Comparison of ENCODE assay signal across 8 mouse cellular contexts in the genomic region with DNA sequence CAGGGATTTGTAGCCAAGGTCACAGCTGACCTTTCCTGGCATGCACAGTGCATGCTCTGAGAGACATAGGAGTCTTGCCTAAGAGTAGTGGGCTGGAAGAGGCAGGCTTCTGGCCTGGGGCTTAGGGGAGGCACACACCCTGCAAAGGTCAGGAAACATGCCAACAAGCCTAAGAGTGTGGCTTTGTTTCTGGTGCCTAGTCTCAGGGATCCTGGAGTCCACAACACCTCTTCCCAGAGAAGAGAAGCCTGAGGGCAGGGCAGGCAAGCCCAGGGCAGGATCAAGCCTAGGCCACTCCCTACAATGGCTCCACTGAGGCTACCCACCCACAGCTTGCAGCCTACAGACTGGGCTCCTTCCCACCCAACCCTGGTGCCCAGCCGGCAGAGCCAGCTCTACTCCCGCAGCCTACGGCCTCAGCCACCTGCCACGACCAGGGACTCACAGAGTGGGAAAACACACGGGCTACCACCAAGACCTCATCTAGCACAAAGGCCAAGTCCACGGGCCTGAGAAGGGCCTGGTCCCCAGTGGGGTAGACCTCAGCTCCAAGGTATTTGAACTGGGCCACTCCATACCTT. TPM values are rescaled to one million over a fixed set of nuclear protein-coding genes. Genes with fewer than 3 reads are reported as not detected.
A peak's percentile ranks its signal among the peaks of the same experiment; 100 is the strongest.
DNase-seq lines count a peak whose midpoint lies in the region; ATAC-seq and TF ChIP-seq lines count a peak whose summit lies in the region.

No protein-coding gene starts in this region.

- H3K4me3 ChIP-seq in megakaryocyte, embryonic 14.5 days (replicated peaks): peak overlapping the region; percentile 98
- H3K4me3 ChIP-seq in bone marrow, adult 2 months (replicated peaks; ENCODE audit: control insufficient read depth, low read depth, low read length): peak overlapping the region; percentile 94
- peak overlapping the region; percentile 77 for H3K4me3 ChIP-seq in heart, embryonic 12.5 days
- H3K4me3 ChIP-seq in limb, embryonic 11.5 days (ENCODE audit: low read depth, low read length): peak overlapping the region; percentile 85
- H3K4me3 ChIP-seq in neural tube, embryonic 12.5 days: peak overlapping the region; percentile 77

- no peak for TF ChIP-seq CTCF in bone marrow, adult 2 months (IDR thresholded peaks at IDR 0.05; ENCODE audit: control insufficient read depth, insufficient read depth, low read length)

- WGBS in bone marrow, adult 2 months: 7% methylated on average over 6 of the region's 6 CpGs
- 39% methylated on average over 6 of the region's 6 CpGs for WGBS in heart, embryonic 12.5 days
- 61% methylated on average over 6 of the region's 6 CpGs for WGBS in limb, embryonic 11.5 days
- 75% methylated on average over 6 of the region's 6 CpGs for WGBS in neural tube, embryonic 12.5 days

- peak; percentile 56; the same call in 1 of the 2 replicates for TF ChIP-seq POLR2A in bone marrow, adult 2 months (IDR thresholded peaks at IDR 0.05; ENCODE audit: borderline replicate concordance, control insufficient read depth, low read depth, low read length)

- H3K4me1 ChIP-seq in megakaryocyte, embryonic 14.5 days: peaks cover 91% of the 10 kb centered on the region
- peaks cover 8% of the 10 kb centered on the region for H3K4me1 ChIP-seq in bone marrow, adult 2 months (ENCODE audit: control insufficient read depth, insufficient read depth, low read length)
- peaks cover 27% of the 10 kb centered on the region for H3K4me1 ChIP-seq in heart, embryonic 12.5 days (replicated peaks)
- peaks cover 9% of the 10 kb centered on the region for H3K4me1 ChIP-seq in limb, embryonic 11.5 days (ENCODE audit: control insufficient read depth, insufficient read depth, low read length)
- peaks cover 18% of the 10 kb centered on the region for H3K4me1 ChIP-seq in neural tube, embryonic 12.5 days

- peaks cover 54% of the 10 kb centered on the region for H3K36me3 ChIP-seq in megakaryocyte, embryonic 14.5 days (replicated peaks; ENCODE audit: low read length)
- peaks cover 40% of the 10 kb centered on the region for H3K36me3 ChIP-seq in heart, embryonic 12.5 days
- H3K36me3 ChIP-seq in limb, embryonic 11.5 days (ENCODE audit: control insufficient read depth, insufficient read depth, low read length): peaks cover 25% of the 10 kb centered on the region
- peaks cover 38% of the 10 kb centered on the region for H3K36me3 ChIP-seq in neural tube, embryonic 12.5 days

- H3K27me3 ChIP-seq in megakaryocyte, embryonic 14.5 days (replicated peaks): no peaks in the 10 kb centered on the region
- H3K27me3 ChIP-seq in heart, embryonic 12.5 days (replicated peaks): no peaks in the 10 kb centered on the region
- H3K27me3 ChIP-seq in limb, embryonic 11.5 days (ENCODE audit: control insufficient read depth, insufficient read depth, low read length): no peaks in the 10 kb centered on the region
- H3K27me3 ChIP-seq in neural tube, embryonic 12.5 days (replicated peaks): no peaks in the 10 kb centered on the region

- peak overlapping the region; percentile 93 for H3K4me2 ChIP-seq in heart, embryonic 12.5 days
- H3K4me2 ChIP-seq in limb, embryonic 11.5 days (ENCODE audit: low read depth, severe bottlenecking): peak overlapping the region; percentile 85
- H3K4me2 ChIP-seq in neural tube, embryonic 12.5 days (replicated peaks): peak overlapping the region; percentile 94

- no peak for DNase-seq in limb, embryonic 11.5 days (ENCODE audit: low spot score)
- DNase-seq in layer of hippocampus, postnatal 36 days: no peak
- no peak for DNase-seq in gastrocnemius, postnatal 10 days

- H3K9ac ChIP-seq in heart, embryonic 12.5 days: peak overlapping the region; percentile 86
- peak overlapping the region; percentile 82 for H3K9ac ChIP-seq in limb, embryonic 11.5 days (ENCODE audit: low read length)
- H3K9ac ChIP-seq in neural tube, embryonic 12.5 days: peak overlapping the region; percentile 76

- peak overlapping the region; percentile 93 for H3K27ac ChIP-seq in bone marrow, adult 2 months (ENCODE audit: control insufficient read depth, insufficient read depth, low read depth, low read length, poor library complexity)
- H3K27ac ChIP-seq in heart, embryonic 12.5 days (ENCODE audit: poor library complexity, severe bottlenecking): peak overlapping the region; percentile 74
- H3K27ac ChIP-seq in limb, embryonic 11.5 days (replicated peaks; ENCODE audit: low read depth, low read length): no peak overlapping the region
- no peak overlapping the region for H3K27ac ChIP-seq in neural tube, embryonic 12.5 days

- no peaks in the 10 kb centered on the region for H3K9me3 ChIP-seq in megakaryocyte, embryonic 14.5 days
- H3K9me3 ChIP-seq in heart, embryonic 12.5 days (replicated peaks): no peaks in the 10 kb centered on the region
- H3K9me3 ChIP-seq in limb, embryonic 11.5 days (ENCODE audit: control insufficient read depth, low read length): no peaks in the 10 kb centered on the region
- H3K9me3 ChIP-seq in neural tube, embryonic 12.5 days: no peaks in the 10 kb centered on the region

- no peak for ATAC-seq in megakaryocyte, adult 5-6 weeks (ENCODE audit: poor library complexity, severe bottlenecking)
- peak; percentile 23; the same call in 1 of the 2 replicates for ATAC-seq in heart, embryonic 12.5 days (ENCODE audit: insufficient number of reproducible peaks, low FRiP score)
- ATAC-seq in limb, embryonic 11.5 days (ENCODE audit: insufficient number of reproducible peaks, low FRiP score, low TSS enrichment, low read depth): peak; percentile 9; the same call in 1 of the 2 replicates
- ATAC-seq in neural tube, embryonic 12.5 days (ENCODE audit: low FRiP score, low read depth): no peak

RNA-seq across cellular contexts. Expression of a gene that starts 1.1 kb away (rescaled TPM):
- polyA plus RNA-seq in megakaryocyte, embryonic 14.5 days (2012; ENCODE audit: insufficient read depth, low replicate concordance): 432 and 816 TPM in 2 replicates
- total RNA-seq in megakaryocyte, adult 5-6 weeks (2015): 193 and 197 TPM in 2 replicates
- total RNA-seq in megakaryocyte, adult 5-6 weeks (2017): 218 and 236 TPM in 2 replicates
- polyA plus RNA-seq in bone marrow, adult 2 months (2011; ENCODE audit: insufficient read depth, insufficient read length, low replicate concordance, missing spikeins): 137 and 308 TPM in 2 replicates
- polyA plus RNA-seq in heart, embryonic 12.5 days (2016; fragmentation: Nextera tagmentation; extraction: Ambion mirVana): 431 and 436 TPM in 2 replicates
- 133 and 139 TPM in 2 replicates for polyA plus RNA-seq in limb, embryonic 11.5 days (2014; fragmentation: Nextera tagmentation; extraction: Ambion mirVana)
- 200 and 207 TPM in 2 replicates for polyA plus RNA-seq in neural tube, embryonic 12.5 days (2016; fragmentation: Nextera tagmentation; extraction: Ambion mirVana)
- 100 to 1,000 TPM; 289 to 292 TPM for total RNA-seq in layer of hippocampus, postnatal 36 days (2021)
- total RNA-seq in gastrocnemius, postnatal 10 days (2021): 100 to 1,000 TPM; 249 to 254 TPM

RNA-seq across cellular contexts. Expression of a gene that starts 4.2 kb away (rescaled TPM):
- 14.0 and 303 TPM in 2 replicates for polyA plus RNA-seq in megakaryocyte, embryonic 14.5 days (2012; ENCODE audit: insufficient read depth, low replicate concordance)
- not detected in 2 replicates for total RNA-seq in megakaryocyte, adult 5-6 weeks (2015)
- total RNA-seq in megakaryocyte, adult 5-6 weeks (2017): 24.9 and 36.8 TPM in 2 replicates
- polyA plus RNA-seq in bone marrow, adult 2 months (2011; ENCODE audit: insufficient read depth, insufficient read length, low replicate concordance, missing spikeins): not detected in 2 replicates
- polyA plus RNA-seq in heart, embryonic 12.5 days (2016; fragmentation: Nextera tagmentation; extraction: Ambion mirVana): 3.0 TPM in 1 of 2 replicates, not detected in the other
- polyA plus RNA-seq in limb, embryonic 11.5 days (2014; fragmentation: Nextera tagmentation; extraction: Ambion mirVana): 0.79 TPM in 1 of 2 replicates, not detected in the other
- polyA plus RNA-seq in neural tube, embryonic 12.5 days (2016; fragmentation: Nextera tagmentation; extraction: Ambion mirVana): 0.90 and 1.5 TPM in 2 replicates
- total RNA-seq in layer of hippocampus, postnatal 36 days (2021): not detected
- total RNA-seq in gastrocnemius, postnatal 10 days (2021): 1 to 10 TPM in 1 of 2 experiments, not detected in 1; 1.0 TPM

RNA-seq across cellular contexts. Expression of a gene that starts 13.2 kb away (rescaled TPM):
- polyA plus RNA-seq in megakaryocyte, embryonic 14.5 days (2012; ENCODE audit: insufficient read depth, low replicate concordance): 3.4 and 19.5 TPM in 2 replicates
- total RNA-seq in megakaryocyte, adult 5-6 weeks (2015): 2.1 and 3.6 TPM in 2 replicates
- 0.48 and 1.4 TPM in 2 replicates for total RNA-seq in megakaryocyte, adult 5-6 weeks (2017)
- polyA plus RNA-seq in bone marrow, adult 2 months (2011; ENCODE audit: insufficient read depth, insufficient read length, low replicate concordance, missing spikeins): 1.6 and 6.2 TPM in 2 replicates
- polyA plus RNA-seq in heart, embryonic 12.5 days (2016; fragmentation: Nextera tagmentation; extraction: Ambion mirVana): 5.4 and 7.4 TPM in 2 replicates
- polyA plus RNA-seq in limb, embryonic 11.5 days (2014; fragmentation: Nextera tagmentation; extraction: Ambion mirVana): 0.27 and 0.72 TPM in 2 replicates
- 0.47 and 1.2 TPM in 2 replicates for polyA plus RNA-seq in neural tube, embryonic 12.5 days (2016; fragmentation: Nextera tagmentation; extraction: Ambion mirVana)
- 10 to 100 TPM; 34.2 to 35.7 TPM for total RNA-seq in layer of hippocampus, postnatal 36 days (2021)
- total RNA-seq in gastrocnemius, postnatal 10 days (2021): 1 to 10 TPM; 3.3 to 4.8 TPM

RNA-seq across cellular contexts. Expression of a gene that starts 47.9 kb away (rescaled TPM):
- 3.4 TPM in 1 of 2 replicates, not detected in the other for polyA plus RNA-seq in megakaryocyte, embryonic 14.5 days (2012; ENCODE audit: insufficient read depth, low replicate concordance)
- total RNA-seq in megakaryocyte, adult 5-6 weeks (2015): 0.39 TPM in 1 of 2 replicates, not detected in the other
- not detected in 2 replicates for total RNA-seq in megakaryocyte, adult 5-6 weeks (2017)
- 2.5 TPM in 1 of 2 replicates, not detected in the other for polyA plus RNA-seq in bone marrow, adult 2 months (2011; ENCODE audit: insufficient read depth, insufficient read length, low replicate concordance, missing spikeins)
- 0.28 and 0.57 TPM in 2 replicates for polyA plus RNA-seq in heart, embryonic 12.5 days (2016; fragmentation: Nextera tagmentation; extraction: Ambion mirVana)
- 0.62 TPM in 1 of 2 replicates, not detected in the other for polyA plus RNA-seq in limb, embryonic 11.5 days (2014; fragmentation: Nextera tagmentation; extraction: Ambion mirVana)
- 0.43 TPM in 1 of 2 replicates, not detected in the other for polyA plus RNA-seq in neural tube, embryonic 12.5 days (2016; fragmentation: Nextera tagmentation; extraction: Ambion mirVana)
- not detected for total RNA-seq in layer of hippocampus, postnatal 36 days (2021)
- under 1 TPM in 1 of 2 experiments, not detected in 1; 0.36 TPM for total RNA-seq in gastrocnemius, postnatal 10 days (2021)

RNA-seq across cellular contexts. Expression of a gene that starts 54.9 kb away (rescaled TPM):
- 3.4 TPM in 1 of 2 replicates, not detected in the other for polyA plus RNA-seq in megakaryocyte, embryonic 14.5 days (2012; ENCODE audit: insufficient read depth, low replicate concordance)
- total RNA-seq in megakaryocyte, adult 5-6 weeks (2015): 18.8 and 20.9 TPM in 2 replicates
- total RNA-seq in megakaryocyte, adult 5-6 weeks (2017): 25.6 and 27.6 TPM in 2 replicates
- 19.2 and 51.8 TPM in 2 replicates for polyA plus RNA-seq in bone marrow, adult 2 months (2011; ENCODE audit: insufficient read depth, insufficient read length, low replicate concordance, missing spikeins)
- 50.6 and 53.5 TPM in 2 replicates for polyA plus RNA-seq in heart, embryonic 12.5 days (2016; fragmentation: Nextera tagmentation; extraction: Ambion mirVana)
- polyA plus RNA-seq in limb, embryonic 11.5 days (2014; fragmentation: Nextera tagmentation; extraction: Ambion mirVana): 7.0 and 10.3 TPM in 2 replicates
- 3.3 and 4.6 TPM in 2 replicates for polyA plus RNA-seq in neural tube, embryonic 12.5 days (2016; fragmentation: Nextera tagmentation; extraction: Ambion mirVana)
- not detected for total RNA-seq in layer of hippocampus, postnatal 36 days (2021)
- over 10,000 TPM; 11,296 to 12,937 TPM for total RNA-seq in gastrocnemius, postnatal 10 days (2021)

Comparison
In these comparisons a context has a peak if more than half of its experiments do, and no peak if none do; other contexts are left out.
1. ATAC-seq: peak in heart, embryonic 12.5 days (single experiment) and limb, embryonic 11.5 days (single experiment); none in megakaryocyte, adult 5-6 weeks (single experiment) and neural tube, embryonic 12.5 days (single experiment).
2. H3K27ac ChIP-seq: peak in bone marrow, adult 2 months (single experiment) and heart, embryonic 12.5 days (single experiment); none in limb, embryonic 11.5 days (single experiment) and neural tube, embryonic 12.5 days (single experiment).
3. Peak in every context shown above with its lines, with median percentiles within 50 percentile points of each other: H3K4me3 ChIP-seq, H3K4me2 ChIP-seq and H3K9ac ChIP-seq.